Mouse (Mus musculus): ENCODE measurements around the gene Mars.

DNA sequence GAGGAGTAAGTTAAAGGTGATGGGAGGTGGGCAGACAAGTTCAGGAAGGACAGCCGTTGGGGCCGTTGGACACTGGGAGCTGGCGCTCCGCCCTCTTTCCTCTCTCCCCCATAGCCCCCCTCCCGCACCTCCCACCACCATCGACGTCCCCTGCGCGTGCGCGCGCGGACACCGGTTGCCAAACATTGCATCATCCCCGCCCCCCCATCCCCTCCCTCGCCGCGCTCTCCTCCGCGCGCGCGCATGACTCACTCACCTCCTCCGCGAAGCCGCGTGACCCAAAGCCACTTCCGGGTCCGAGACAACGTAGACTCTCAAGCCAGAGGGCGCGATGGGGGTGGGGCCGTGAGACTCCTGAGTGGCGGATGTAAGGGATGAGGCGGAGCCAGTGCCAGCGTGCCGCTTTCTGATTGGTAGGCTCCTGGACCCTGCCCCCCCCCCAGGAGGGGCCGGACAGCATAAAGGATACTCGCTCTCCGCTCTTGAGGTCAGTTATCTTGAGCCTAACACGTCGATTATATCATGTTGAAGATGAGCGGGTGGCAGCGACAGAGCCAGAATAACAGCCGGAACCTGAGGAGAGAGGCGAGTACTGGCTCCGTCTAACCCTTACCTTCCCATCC lies 21.2 kb downstream of the Mars start:
- TF ChIP-seq CTCF (IDR thresholded peaks at IDR 0.05; ENCODE audit: control insufficient read depth, insufficient read depth, insufficient read length) (no peak), FOSL1 (IDR thresholded peaks at IDR 0.05; ENCODE audit: insufficient read depth, low read length, poor library complexity, severe bottlenecking) (no peak), USF1 (IDR thresholded peaks at IDR 0.05; ENCODE audit: low read depth) (peak; percentile 81)

Data from C2C12 (cell line).